Mouse (Mus musculus) G1E (cell line): Measurements from ENCODE around the gene Klk5. TPM values are rescaled to one million over a fixed set of nuclear protein-coding genes. Genes with fewer than 3 reads are reported as not detected.

Source experiments
- ATAC-seq: 2 replicates; pipeline ENCODE4 v1.8.0; 2016; ENCODE audit warnings: mild to moderate bottlenecking; ENCODE audit not compliant: insufficient number of reproducible peaks, poor library complexity, low FRiP score, severe bottlenecking; ENCODE audit errors: extremely low read depth
- DNase-seq: peaks from one replicate; pipeline ENCODE4 v3.0.0; 2012; ENCODE audit warnings: low spot score
- H3K27me3 ChIP-seq: 2 replicates; pipeline ENCODE4 v1.6.1; 2012; ENCODE audit warnings: mild to moderate bottlenecking, low read length, inconsistent platforms; ENCODE audit not compliant: insufficient read depth
- H3K36me3 ChIP-seq: replicated peaks from 2 replicates; pipeline ENCODE3; 2012; ENCODE audit warnings: mild to moderate bottlenecking, inconsistent platforms
- H3K4me1 ChIP-seq: 2 replicates; pipeline ENCODE4 v1.6.1; 2012; ENCODE audit warnings: low read depth, low read length, inconsistent platforms, mixed read lengths; ENCODE audit not compliant: insufficient read depth
- H3K4me3 ChIP-seq: 2 replicates; pipeline ENCODE4 v1.5.1; 2012; ENCODE audit warnings: low read depth, mild to moderate bottlenecking, inconsistent platforms, low read length, moderate library complexity, mixed read lengths
- H3K9me3 ChIP-seq: replicated peaks from 2 replicates; pipeline ENCODE4 v1.6.1; 2012; ENCODE audit warnings: inconsistent platforms
- CTCF ChIP-seq: IDR thresholded peaks from 2 replicates; pipeline ENCODE4 v1.5.1; 2012; ENCODE audit warnings: low read depth, low read length, inconsistent platforms, mixed read lengths
- GATA1 ChIP-seq: IDR thresholded peaks from 2 replicates; pipeline ENCODE4 v1.6.1; 2012; ENCODE audit warnings: borderline replicate concordance, low read length, inconsistent platforms, mixed read lengths
- GATA2 ChIP-seq: IDR thresholded peaks from 2 replicates; pipeline ENCODE4 v1.6.1; 2012; ENCODE audit warnings: low read depth, low read length, inconsistent platforms, borderline replicate concordance
- POLR2AphosphoS5 ChIP-seq: IDR thresholded peaks from 2 replicates; pipeline ENCODE4 v1.6.1; 2012; ENCODE audit warnings: low read depth, low read length, inconsistent platforms; ENCODE audit not compliant: insufficient replicate concordance
- TAL1 ChIP-seq: conservative IDR thresholded peaks from 2 replicates; pipeline ENCODE4 v1.6.1; 2012; ENCODE audit warnings: low read depth, low read length, inconsistent platforms, mixed read lengths
- polyA plus RNA-seq: library from polyadenylated mRNA; stranded (reverse); fragments of >175 nt; gene quantifications from 2 replicates; pipeline ENCODE4 v1.2.3, GENCODE M21; 2012
- total RNA-seq, 2 experiments: library from RNA; stranded (forward) in 1 of 2; stranded (reverse) in 1 of 2; fragments of 200-1000 nt in 1 of 2; fragments of >200 nt in 1 of 2; fragmentation: Nextera tagmentation in 1 of 2; gene quantifications; 2 replicates each; pipeline ENCODE4 v1.2.3; 2014 to 2017

Gene Klk5
- total and polyA plus RNA-seq, 3 experiments: 0.11 TPM; not detected in 2

DNA sequence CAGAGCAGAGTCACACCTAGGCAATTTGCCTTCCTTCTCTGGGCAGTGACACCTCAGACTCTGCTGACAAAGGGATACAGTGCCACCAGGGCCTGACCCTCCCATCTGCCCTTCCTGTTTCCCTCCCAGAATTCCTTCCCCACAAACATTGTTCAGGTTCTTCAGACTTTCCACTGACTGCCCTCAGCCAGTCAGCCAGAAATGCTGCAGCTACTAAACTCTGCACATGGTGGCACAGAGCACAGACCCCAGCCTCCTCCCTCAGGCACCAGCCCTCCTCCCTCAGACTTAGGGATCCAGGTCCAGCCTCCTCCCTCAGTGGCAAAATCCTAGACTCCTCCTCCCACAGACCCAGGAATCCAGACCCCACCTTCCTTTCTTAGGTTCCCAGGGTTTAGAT is 25.0 kb upstream of the Klk5 start:
- H3K4me3 ChIP-seq: no peak overlapping the region
- H3K36me3 ChIP-seq: no peaks in the 10 kb centered on the region
- DNase-seq (no peak), ATAC-seq (no peak)
- 0 out of 2 replicates have a peak, but pooled peaks cover 3% of the 10 kb centered on the region for H3K9me3 ChIP-seq
- no peak for TF ChIP-seq GATA2
- TF ChIP-seq CTCF: no peak
- H3K4me1 ChIP-seq: no peaks in the 10 kb centered on the region
- H3K27me3 ChIP-seq: no peaks in the 10 kb centered on the region

DNA sequence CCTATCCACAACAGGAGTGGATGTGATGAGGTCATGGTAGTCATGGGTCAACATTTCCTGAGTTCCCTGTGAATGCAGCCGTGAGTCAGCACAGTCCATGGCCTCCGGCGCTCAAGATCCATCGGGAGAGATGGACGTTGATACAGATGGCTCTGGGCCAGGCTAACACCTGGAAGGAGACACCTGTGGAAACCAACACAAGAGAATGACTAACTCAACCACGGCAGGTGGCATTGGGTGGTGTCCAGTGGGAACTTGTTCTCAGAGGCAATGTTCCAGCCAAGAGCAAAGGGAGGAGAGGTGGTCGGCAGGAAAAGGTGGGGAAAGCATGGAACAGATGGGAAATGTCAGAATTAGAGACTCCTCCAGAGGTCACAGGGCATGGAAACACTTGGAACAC is 20.2 kb upstream of the Klk5 start:
- ATAC-seq: no peak
- no peak for DNase-seq
- H3K9me3 ChIP-seq: no peaks in the 10 kb centered on the region
- TF ChIP-seq POLR2AphosphoS5 (no peak), GATA2 (no peak), CTCF (no peak), GATA1 (no peak), TAL1 (no peak)
- H3K27me3 ChIP-seq: no peaks in the 10 kb centered on the region
- no peaks in the 10 kb centered on the region for H3K36me3 ChIP-seq
- H3K4me3 ChIP-seq: no peak overlapping the region
- no peaks in the 10 kb centered on the region for H3K4me1 ChIP-seq

DNA sequence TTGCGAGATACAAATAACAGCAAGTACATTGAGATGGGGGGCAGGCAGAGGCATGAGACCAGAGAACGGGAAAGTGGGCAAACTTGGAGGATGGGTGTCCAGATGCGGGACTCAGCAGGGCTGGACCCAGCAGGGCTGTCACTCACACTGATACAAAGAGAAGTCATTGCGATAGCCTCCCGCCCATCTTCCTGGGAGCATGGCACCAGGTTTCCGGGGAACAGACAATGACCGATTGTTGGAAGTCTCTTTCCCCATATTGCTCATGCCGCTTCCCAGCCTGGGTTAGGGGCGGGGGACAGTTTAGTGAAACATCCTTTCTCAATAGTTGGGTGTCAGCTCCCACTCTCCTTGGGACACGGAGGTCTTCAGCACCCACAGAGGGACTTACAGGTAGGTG is 17.6 kb upstream of the Klk5 start, which contains the start of gene Klk6:
TSS of gene Klk6 (plus strand) at position 301 of the 400 bp plus-strand sequence.
- H3K4me1 ChIP-seq: no peaks in the 10 kb centered on the region
- ATAC-seq: no peak
- H3K36me3 ChIP-seq: no peaks in the 10 kb centered on the region
- no peaks in the 10 kb centered on the region for H3K9me3 ChIP-seq
- H3K4me3 ChIP-seq: no peak within 1 kb of the TSS
- TF ChIP-seq TAL1 (no peak), CTCF (no peak), POLR2AphosphoS5 (no peak), GATA1 (no peak), GATA2 (no peak)
- no peak for DNase-seq
- no peaks in the 10 kb centered on the region for H3K27me3 ChIP-seq

DNA sequence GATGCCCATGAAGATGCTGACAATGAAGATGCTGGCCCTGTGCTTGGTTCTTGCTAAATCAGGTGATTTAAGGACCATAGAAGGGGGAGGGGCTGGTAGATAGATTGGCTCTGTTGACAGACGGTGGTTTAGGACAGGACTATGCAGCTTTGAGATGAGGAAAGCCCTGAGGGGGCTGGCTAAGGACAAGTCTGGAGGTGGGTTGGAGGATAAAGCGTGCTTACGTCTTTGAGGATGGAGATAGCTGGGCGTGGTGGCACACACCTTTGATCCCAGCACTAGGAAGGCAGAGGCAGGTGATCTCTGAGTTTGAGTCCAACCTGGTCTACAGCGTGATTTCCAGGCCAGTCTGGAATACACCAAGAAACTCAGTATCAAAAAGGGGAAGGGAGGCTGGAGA is 15.7 kb upstream of the Klk5 start:
- TF ChIP-seq POLR2AphosphoS5: no peak
- TF ChIP-seq TAL1: no peak
- H3K4me1 ChIP-seq: no peaks in the 10 kb centered on the region
- H3K4me3 ChIP-seq: no peak overlapping the region
- DNase-seq (no peak), ATAC-seq (no peak)
- H3K27me3 ChIP-seq: no peaks in the 10 kb centered on the region
- H3K9me3 ChIP-seq: no peaks in the 10 kb centered on the region
- H3K36me3 ChIP-seq: no peaks in the 10 kb centered on the region

DNA sequence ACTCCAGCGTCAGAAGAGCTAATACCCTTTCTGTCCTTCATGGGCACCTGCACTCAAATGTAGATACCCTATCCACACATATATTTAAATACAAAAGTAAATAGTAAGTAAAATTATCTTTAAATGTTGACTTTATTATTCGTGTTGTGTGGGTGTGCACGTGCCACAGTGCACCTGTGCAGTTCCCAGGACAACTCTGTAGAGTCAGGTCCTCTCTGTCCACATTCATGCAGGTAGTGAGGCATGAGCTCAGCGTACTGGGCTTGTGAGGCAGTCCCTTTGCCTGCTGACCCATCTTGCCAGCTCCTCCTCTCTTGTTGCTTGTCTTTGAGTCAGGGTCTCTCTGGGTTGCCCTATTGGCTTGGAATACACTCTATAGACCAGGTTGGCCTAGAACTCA is 14.1 kb upstream of the Klk5 start:
- ATAC-seq: no peak
- no peaks in the 10 kb centered on the region for H3K27me3 ChIP-seq

DNA sequence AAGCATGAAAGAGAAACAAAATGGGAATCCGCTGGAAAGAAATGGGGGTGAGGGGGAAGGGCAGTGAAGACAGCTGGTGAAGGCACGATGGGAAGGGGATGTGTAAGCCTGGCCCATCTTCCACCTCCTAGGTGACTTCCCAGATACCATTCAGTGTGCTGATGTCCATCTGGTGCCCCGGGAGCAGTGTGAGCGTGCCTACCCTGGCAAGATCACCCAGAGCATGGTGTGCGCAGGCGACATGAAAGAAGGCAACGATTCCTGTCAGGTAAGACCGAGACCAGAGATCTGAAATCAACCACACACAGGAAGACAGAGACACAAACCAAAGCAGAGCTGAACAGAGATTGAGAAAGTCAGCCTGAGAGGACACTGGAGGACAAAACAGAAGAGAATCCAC is 12.8 kb upstream of the Klk5 start:
- Histone ChIP-seq H3K9me3 (no peaks in the 10 kb centered on the region), H3K27me3 (no peaks in the 10 kb centered on the region), H3K4me3 (no peak overlapping the region), H3K36me3 (no peaks in the 10 kb centered on the region), H3K4me1 (no peaks in the 10 kb centered on the region)
- TF ChIP-seq GATA2: no peak
- TF ChIP-seq TAL1: no peak
- TF ChIP-seq GATA1: no peak
- TF ChIP-seq POLR2AphosphoS5: no peak
- no peak for TF ChIP-seq CTCF
- no peak for ATAC-seq
- no peak for DNase-seq

More for the DNA sequence above, 14.1 kb upstream of the Klk5 start:
- H3K4me3 ChIP-seq: no peak overlapping the region
- no peak for DNase-seq
- TF ChIP-seq CTCF: no peak
- H3K36me3 ChIP-seq: no peaks in the 10 kb centered on the region
- no peaks in the 10 kb centered on the region for H3K4me1 ChIP-seq
- no peaks in the 10 kb centered on the region for H3K9me3 ChIP-seq

DNA sequence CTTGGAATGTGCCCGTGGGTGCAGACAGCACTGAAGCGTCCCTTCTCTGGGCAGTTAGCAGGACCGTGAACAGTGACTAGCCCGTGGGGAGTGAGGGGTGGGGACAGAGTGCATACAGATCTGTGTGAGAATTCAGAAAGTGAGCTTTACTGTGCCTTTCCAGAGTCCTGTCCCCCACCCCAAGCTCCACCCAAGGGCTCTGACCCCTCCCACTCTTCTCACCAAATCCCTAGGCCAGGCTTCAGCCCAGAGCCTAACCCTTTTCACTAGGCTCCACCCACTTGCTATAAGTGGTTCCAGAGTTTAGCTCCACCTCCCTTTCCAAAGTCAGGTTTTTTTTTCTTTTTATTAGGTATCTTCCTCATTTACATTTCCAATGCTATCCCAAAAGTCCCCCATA is 2.0 kb downstream of the Klk5 start:
- TF ChIP-seq GATA1 (no peak), CTCF (no peak), GATA2 (no peak), TAL1 (no peak), POLR2AphosphoS5 (no peak)
- H3K4me3 ChIP-seq: no peak overlapping the region
- no peak for DNase-seq

More for the DNA sequence above, 2.0 kb downstream of the Klk5 start:
- Histone ChIP-seq H3K9me3 (no peaks in the 10 kb centered on the region), H3K27me3 (no peaks in the 10 kb centered on the region), H3K4me1 (no peaks in the 10 kb centered on the region), H3K36me3 (no peaks in the 10 kb centered on the region)
- no peak for ATAC-seq
